Mouse (Mus musculus) hindbrain, embryonic 10.5 days (tissue): Measurements from ENCODE around the gene Sipa1l3. TPM values are rescaled to one million over a fixed set of nuclear protein-coding genes. Genes with fewer than 3 reads are reported as not detected.

Experiments
- DNase-seq: peaks from one replicate; pipeline ENCODE4 v3.0.0-alpha.2; 2017; ENCODE audit warnings: low spot score
- H3K27ac ChIP-seq: fragments of 300-500 bp; sonication (generic); 2 replicates; pipeline ENCODE4 v1.5.1; 2016; ENCODE audit warnings: mild to moderate bottlenecking, moderate library complexity
- H3K27me3 ChIP-seq: fragments of 300-500 bp; sonication (generic); 2 replicates; pipeline ENCODE4 v1.6.1; 2016; ENCODE audit warnings: mild to moderate bottlenecking; ENCODE audit not compliant: poor library complexity, insufficient read depth, severe bottlenecking
- H3K36me3 ChIP-seq: fragments of 300-500 bp; sonication (generic); 2 replicates; pipeline ENCODE4 v1.6.1; 2016; ENCODE audit warnings: mild to moderate bottlenecking, moderate library complexity
- H3K4me1 ChIP-seq: fragments of 300-500 bp; sonication (generic); replicated peaks from 2 replicates; pipeline ENCODE4 v1.6.1; 2016; ENCODE audit warnings: mild to moderate bottlenecking
- H3K4me3 ChIP-seq: fragments of 300-500 bp; sonication (generic); 2 replicates; pipeline ENCODE4 v1.5.1; 2016; ENCODE audit warnings: mild to moderate bottlenecking, moderate library complexity
- H3K9me3 ChIP-seq: fragments of 300-500 bp; sonication (generic); 2 replicates; pipeline ENCODE4 v1.6.1; 2016; ENCODE audit warnings: mild to moderate bottlenecking, moderate library complexity
- WGBS: fragments of 180-500 bp; shearing (Covaris S2); methylation state at CpG from one replicate; pipeline ENCODE4 v1.1.7; 2016; 5-methylcytosine and 5-hydroxymethylcytosine counted together
- polyA plus RNA-seq: library from polyadenylated mRNA; unstranded; fragments of >200 nt; fragmentation: Nextera tagmentation; extraction: Ambion mirVana; gene quantifications from 2 replicates; pipeline ENCODE4 v1.2.1, GENCODE M21; 2016

Sipa1l3 gene
- polyA plus RNA-seq, 1 experiment from 2014 or later = 9.7 TPM

GRCm38 (mm10) chr7:29306108-29306507, 212.3 kb downstream of the Sipa1l3 start:
- Histone ChIP-seq H3K4me3 (peak overlapping the region; percentile 69), H3K4me1 (peaks cover 70% of the 10 kb centered on the region), H3K36me3 (peaks cover 6% of the 10 kb centered on the region; the same call in 1 of the 2 replicates), H3K27me3 (peaks cover 59% of the 10 kb centered on the region), H3K9me3 (no peaks in the 10 kb centered on the region), H3K27ac (peak overlapping the region; percentile 88)
- no peak for DNase-seq
- WGBS = 20% methylated on average over 7 of the region's 7 CpGs

GRCm38 (mm10) chr7:29305263-29305988, 213.0 kb downstream of the Sipa1l3 start:
- Histone ChIP-seq H3K36me3 (0 out of 2 replicates have a peak, but pooled peaks cover 2% of the 10 kb centered on the region), H3K4me3 (peak overlapping the region; percentile 69), H3K4me1 (peaks cover 73% of the 10 kb centered on the region), H3K9me3 (no peaks in the 10 kb centered on the region), H3K27me3 (peaks cover 52% of the 10 kb centered on the region), H3K27ac (peak overlapping the region; percentile 88)
- DNase-seq = no peak
- 10% methylated on average over 9 of the region's 9 CpGs for WGBS

GRCm38 (mm10) chr7:29304463-29305262, 213.8 kb downstream of the Sipa1l3 start:
- whole genome bisulfite sequencing = under 1% methylated on average over 48 of the region's 48 CpGs
- peak overlapping the region; percentile 88 for H3K27ac ChIP-seq
- no peaks in the 10 kb centered on the region for H3K36me3 ChIP-seq
- no peaks in the 10 kb centered on the region for H3K9me3 ChIP-seq
- H3K4me3 ChIP-seq = peak overlapping the region; percentile 69
- peak; percentile 66 for DNase-seq
- peaks cover 44% of the 10 kb centered on the region for H3K27me3 ChIP-seq
- H3K4me1 ChIP-seq = peaks cover 69% of the 10 kb centered on the region

GRCm38 (mm10) chr7:29303738-29304462, 214.5 kb downstream of the Sipa1l3 start, which contains the start of gene Dpf1:
Gene Dpf1, plus strand, starts transcription at chr7:29303951.
- Histone ChIP-seq H3K4me3 (peak within 1 kb of the TSS; percentile 69), H3K4me1 (peaks cover 62% of the 10 kb centered on the region), H3K27ac (peak within 1 kb of the TSS; percentile 88), H3K36me3 (no peaks in the 10 kb centered on the region), H3K27me3 (peaks cover 36% of the 10 kb centered on the region), H3K9me3 (no peaks in the 10 kb centered on the region)
- peak; percentile 85 for DNase-seq
- under 1% methylated on average over 67 of the region's 67 CpGs for WGBS

GRCm38 (mm10) chr7:29302641-29303040, 215.8 kb downstream of the Sipa1l3 start:
- H3K9me3 ChIP-seq = no peaks in the 10 kb centered on the region
- WGBS = 68% methylated on average over 7 of the region's 7 CpGs
- no peaks in the 10 kb centered on the region for H3K36me3 ChIP-seq
- H3K4me1 ChIP-seq = peaks cover 49% of the 10 kb centered on the region
- no peak overlapping the region for H3K4me3 ChIP-seq
- H3K27ac ChIP-seq = no peak overlapping the region
- DNase-seq = no peak
- peaks cover 27% of the 10 kb centered on the region for H3K27me3 ChIP-seq

GRCm38 (mm10) chr7:29301127-29301566, 217.3 kb downstream of the Sipa1l3 start:
- peaks cover 34% of the 10 kb centered on the region for H3K4me1 ChIP-seq
- 3% methylated on average over 7 of the region's 7 CpGs for WGBS

GRCm38 (mm10) chr7:29296998-29297397, 221.4 kb downstream of the Sipa1l3 start:
- 13% methylated on average over 10 of the region's 10 CpGs for WGBS
- no peak overlapping the region for H3K27ac ChIP-seq

More at GRCm38 (mm10) chr7:29301127-29301566, 217.3 kb downstream of the Sipa1l3 start:
- H3K9me3 ChIP-seq = no peaks in the 10 kb centered on the region
- H3K27ac ChIP-seq = peak overlapping the region; percentile 77
- H3K4me3 ChIP-seq = peak overlapping the region; percentile 31
- no peaks in the 10 kb centered on the region for H3K36me3 ChIP-seq
- peaks cover 24% of the 10 kb centered on the region for H3K27me3 ChIP-seq
- peak; percentile 83 for DNase-seq

GRCm38 (mm10) chr7:29295861-29296647, 222.4 kb downstream of the Sipa1l3 start:
- H3K27ac ChIP-seq = no peak overlapping the region
- 84% methylated on average over 24 of the region's 24 CpGs for WGBS
- peaks cover 37% of the 10 kb centered on the region for H3K4me1 ChIP-seq
- H3K9me3 ChIP-seq = no peaks in the 10 kb centered on the region
- H3K4me3 ChIP-seq = no peak overlapping the region
- H3K36me3 ChIP-seq = no peaks in the 10 kb centered on the region
- peaks cover under 1% of the 10 kb centered on the region; the same call in 1 of the 2 replicates for H3K27me3 ChIP-seq
- no peak for DNase-seq

More at GRCm38 (mm10) chr7:29296998-29297397, 221.4 kb downstream of the Sipa1l3 start:
- DNase-seq = peak; percentile 70
- Histone ChIP-seq H3K4me3 (no peak overlapping the region), H3K36me3 (no peaks in the 10 kb centered on the region), H3K4me1 (peaks cover 30% of the 10 kb centered on the region), H3K9me3 (no peaks in the 10 kb centered on the region), H3K27me3 (no peaks in the 10 kb centered on the region)

GRCm38 (mm10) chr7:29294111-29294761, 224.2 kb downstream of the Sipa1l3 start:
- Histone ChIP-seq H3K36me3 (no peaks in the 10 kb centered on the region), H3K9me3 (no peaks in the 10 kb centered on the region), H3K27me3 (peaks cover 17% of the 10 kb centered on the region), H3K4me1 (peaks cover 53% of the 10 kb centered on the region), H3K4me3 (no peak overlapping the region), H3K27ac (peak overlapping the region; percentile 91)
- no peak for DNase-seq
- 63% methylated on average over 13 of the region's 13 CpGs for WGBS

- H3K4me1 ChIP-seq = peaks cover 61% of the 10 kb centered on the region
- no peaks in the 10 kb centered on the region for H3K9me3 ChIP-seq
- DNase-seq = peak; percentile 60
- peaks cover 19% of the 10 kb centered on the region for H3K27me3 ChIP-seq
- WGBS = 15% methylated on average over 19 of the region's 19 CpGs
- no peaks in the 10 kb centered on the region for H3K36me3 ChIP-seq
- peak overlapping the region; percentile 91 for H3K27ac ChIP-seq
- H3K4me3 ChIP-seq = peak overlapping the region; percentile 65
Measured at GRCm38 (mm10) chr7:29293131-29294065, 225.0 kb downstream of the Sipa1l3 start.
